Mouse (Mus musculus) NIH3T3 (cell line): ENCODE data around the gene Mt2.
A peak's percentile ranks its signal among the peaks of the same experiment; 100 is the strongest.
"Not testable (repeated sequence)": the region's sequence is repeated elsewhere in the genome, so short reads cannot be mapped to it uniquely, and the experiment has no call there.

Experiments used
- DNase-seq: peaks from one replicate; pipeline ENCODE4 v3.0.0-alpha.2; 2012; ENCODE audit warnings: low read depth

Mt2 gene

GRCm38 (mm10) chr8:94172075-94172808, at the start of gene Mt2:
Gene Mt2 (plus strand): TSS chr8:94172664.
- DNase-seq, result peak; percentile 94

- DNase-seq, result no peak
These were observed 49.6 kb upstream of the Mt2 start for GRCm38 (mm10) chr8:94122711-94123468.

- no peak for DNase-seq
These were observed 44.8 kb upstream of the Mt2 start for GRCm38 (mm10) chr8:94127711-94128110.

- no peak for DNase-seq
These were observed 43.2 kb upstream of the Mt2 start for GRCm38 (mm10) chr8:94129133-94129789.

- DNase-seq, result no peak
These were observed 42.3 kb upstream of the Mt2 start for GRCm38 (mm10) chr8:94130126-94130525.

- DNase-seq, result peak; percentile 46
These were observed 40.4 kb upstream of the Mt2 start for GRCm38 (mm10) chr8:94132096-94132495.

GRCm38 (mm10) chr8:94134601-94135000, 37.9 kb upstream of the Mt2 start:
- peak; percentile 76 for DNase-seq

- no peak for DNase-seq
These were observed 36.9 kb upstream of the Mt2 start for GRCm38 (mm10) chr8:94135556-94135955.

GRCm38 (mm10) chr8:94136192-94136591, 36.3 kb upstream of the Mt2 start:
- DNase-seq, result peak; percentile 52

GRCm38 (mm10) chr8:94136933-94137332, 35.5 kb upstream of the Mt2 start, which contains the start of gene Mt4:
Gene Mt4 (plus strand): TSS chr8:94137197.
- DNase-seq, result no peak

- no peak for DNase-seq
These were observed 32.1 kb upstream of the Mt2 start for GRCm38 (mm10) chr8:94140266-94140795.

GRCm38 (mm10) chr8:94148236-94148635, 24.2 kb upstream of the Mt2 start:
- peak; percentile 67 for DNase-seq

GRCm38 (mm10) chr8:94150925-94151324, 21.5 kb upstream of the Mt2 start:
- DNase-seq, result peak; percentile 65

- no peak for DNase-seq
These were observed 19.8 kb upstream of the Mt2 start, which contains the start of gene Mt3 for GRCm38 (mm10) chr8:94152513-94153300. Gene Mt3 (plus strand): TSS chr8:94152607.

GRCm38 (mm10) chr8:94153451-94153850, 19.0 kb upstream of the Mt2 start:
- no peak for DNase-seq

- peak; percentile 52 for DNase-seq
These were observed 17.9 kb upstream of the Mt2 start for GRCm38 (mm10) chr8:94154537-94154936.

- no peak for DNase-seq
These were observed 16.4 kb upstream of the Mt2 start for GRCm38 (mm10) chr8:94156092-94156491.

GRCm38 (mm10) chr8:94165772-94166171, 6.7 kb upstream of the Mt2 start:
- not testable (repeated sequence) for DNase-seq

GRCm38 (mm10) chr8:94167244-94167643, 5.2 kb upstream of the Mt2 start:
- peak; percentile 94 for DNase-seq

- no peak for DNase-seq
These were observed 2.9 kb upstream of the Mt2 start for GRCm38 (mm10) chr8:94169547-94169946.

- peak; percentile 79 for DNase-seq
These were observed 1.1 kb upstream of the Mt2 start for GRCm38 (mm10) chr8:94171321-94171755.
